Mouse (Mus musculus) kidney, postnatal 4 days (tissue): ENCODE measurements around the gene Tox2.

Experiments
- DNase-seq, 2 experiments: peaks; one replicate each; pipeline ENCODE4 v3.0.0; 2021; ENCODE audit warnings: mixed read lengths in 2 of 2

Tox2 gene

GRCm38 (mm10) chr2:163205737-163206490, 3.0 kb downstream of the Tox2 start:
- DNase-seq = no peak

- peak; percentile 29 to 45 for DNase-seq
Observed at GRCm38 (mm10) chr2:163207315-163207714, 4.4 kb downstream of the Tox2 start.

GRCm38 (mm10) chr2:163209139-163209538, 6.2 kb downstream of the Tox2 start:
- no peak for DNase-seq

- no peak for DNase-seq
Observed at GRCm38 (mm10) chr2:163213085-163213484, 10.2 kb downstream of the Tox2 start.

- DNase-seq = no peak
Observed at GRCm38 (mm10) chr2:163218095-163218494, 15.2 kb downstream of the Tox2 start.

- no peak for DNase-seq
Observed at GRCm38 (mm10) chr2:163218571-163218970, 15.6 kb downstream of the Tox2 start.

- DNase-seq = peak; percentile 35 to 38
Observed at GRCm38 (mm10) chr2:163219447-163219846, 16.5 kb downstream of the Tox2 start.

GRCm38 (mm10) chr2:163220706-163221105, 17.8 kb downstream of the Tox2 start:
- DNase-seq = no peak

GRCm38 (mm10) chr2:163225302-163225701, 22.4 kb downstream of the Tox2 start:
- DNase-seq = no peak

GRCm38 (mm10) chr2:163229050-163229449, 26.1 kb downstream of the Tox2 start:
- DNase-seq = no peak

- no peak for DNase-seq
Observed at GRCm38 (mm10) chr2:163231781-163232534, 29.0 kb downstream of the Tox2 start.

GRCm38 (mm10) chr2:163233666-163234065, 30.7 kb downstream of the Tox2 start:
- DNase-seq = no peak

GRCm38 (mm10) chr2:163236057-163236456, 33.1 kb downstream of the Tox2 start:
- peak; percentile 19 to 21 for DNase-seq

GRCm38 (mm10) chr2:163237999-163238529, 35.1 kb downstream of the Tox2 start:
- DNase-seq = peak; percentile 57 to 62

- DNase-seq = no peak
Observed at GRCm38 (mm10) chr2:163239945-163240344, 37.0 kb downstream of the Tox2 start.

GRCm38 (mm10) chr2:163241867-163242266, 38.9 kb downstream of the Tox2 start:
- no peak for DNase-seq

GRCm38 (mm10) chr2:163243917-163244852, 41.3 kb downstream of the Tox2 start:
- no peak for DNase-seq

- DNase-seq = no peak
Observed at GRCm38 (mm10) chr2:163248912-163249311, 46.0 kb downstream of the Tox2 start.

GRCm38 (mm10) chr2:163252645-163253044, 49.7 kb downstream of the Tox2 start:
- DNase-seq = no peak

- no peak for DNase-seq
Observed at GRCm38 (mm10) chr2:163253248-163254099, 50.5 kb downstream of the Tox2 start.

GRCm38 (mm10) chr2:163254228-163254627, 51.3 kb downstream of the Tox2 start:
- DNase-seq = no peak

- DNase-seq = no peak
Observed at GRCm38 (mm10) chr2:163256765-163257164, 53.8 kb downstream of the Tox2 start.
